Mouse (Mus musculus) heart, adult 2 months (tissue): ENCODE data around the gene Klhdc10. TPM values are rescaled to one million over a fixed set of nuclear protein-coding genes. Genes with fewer than 3 reads are reported as not detected.

Source experiments
- DNase-seq, 2 experiments: peaks; one replicate each; pipeline ENCODE4 v3.0.0; 2021
- H3K27ac ChIP-seq: fragments of 200-600 bp; 2 replicates; pipeline ENCODE4 v1.8.1; 2022
- H3K27me3 ChIP-seq: fragments of 200-500 bp; 2 replicates; pipeline ENCODE4 v1.6.1; 2012; ENCODE audit warnings: mild to moderate bottlenecking, low read length, inconsistent platforms, mixed read lengths; ENCODE audit not compliant: control insufficient read depth, insufficient read depth
- H3K36me3 ChIP-seq: fragments of 200-500 bp; 2 replicates; pipeline ENCODE4 v1.6.1; 2012; ENCODE audit warnings: low read length, inconsistent platforms; ENCODE audit not compliant: control insufficient read depth, insufficient read depth
- H3K4me1 ChIP-seq: fragments of 200-500 bp; 2 replicates; pipeline ENCODE4 v1.6.1; 2011; ENCODE audit warnings: low read length; ENCODE audit not compliant: control insufficient read depth, insufficient read depth
- H3K4me3 ChIP-seq: fragments of 200-600 bp; 2 replicates; pipeline ENCODE4 v1.8.1; 2022
- H3K79me2 ChIP-seq: fragments of 200-500 bp; replicated peaks from 2 replicates; pipeline ENCODE4 v1.6.1; 2012; ENCODE audit warnings: mild to moderate bottlenecking, inconsistent platforms, low read length, moderate library complexity, mixed read lengths; ENCODE audit not compliant: control insufficient read depth, insufficient read depth
- H3K9ac ChIP-seq: fragments of 200-500 bp; 2 replicates; pipeline ENCODE4 v1.6.1; 2012; ENCODE audit warnings: low read depth, mild to moderate bottlenecking, control low read depth, inconsistent platforms, low read length, mixed read lengths
- CTCF ChIP-seq: fragments of 200-600 bp; IDR thresholded peaks from 2 replicates; pipeline ENCODE4 v1.8.1; 2022; ENCODE audit warnings: antibody characterized with exemption, mild to moderate bottlenecking, moderate library complexity
- EP300 ChIP-seq: fragments of 200-500 bp; IDR thresholded peaks from 2 replicates; pipeline ENCODE4 v1.6.1; 2011; ENCODE audit warnings: low read depth, low read length, control low read depth; ENCODE audit not compliant: insufficient read depth
- POLR2A ChIP-seq: fragments of 200-500 bp; IDR thresholded peaks from 2 replicates; pipeline ENCODE4 v1.6.1; 2011; ENCODE audit warnings: mild to moderate bottlenecking, low read depth, low read length, control low read depth; ENCODE audit not compliant: insufficient read depth
- WGBS: fragments of 180-500 bp; shearing (Covaris S2); methylation state at CpG from one replicate; pipeline ENCODE4 v1.1.7; 2018; 5-methylcytosine and 5-hydroxymethylcytosine counted together
- intact Hi-C: fragments of 180-260 bp; cut with DNase I; formaldehyde crosslinking; loops from one replicate; pipeline ENCODE4 v1.15.1; 2025
- polyA plus RNA-seq: library from polyadenylated mRNA; depleted of rRNA; stranded (reverse); fragments of >200 nt; gene quantifications from 2 replicates; pipeline ENCODE4 v1.2.3, GENCODE M21; 2012
- total RNA-seq, 2 experiments: library from RNA; stranded (reverse); gene quantifications; 2 replicates each; pipeline ENCODE4 v1.2.3; 2021

The Klhdc10 gene
- total and polyA plus RNA-seq, 3 experiments = 19.4 to 52.0 (median 47.4) TPM

- DNase-seq = no peak
- no peaks in the 10 kb centered on the region for H3K36me3 ChIP-seq
- no peak for TF ChIP-seq POLR2A
- TF ChIP-seq EP300 = no peak
- no peak for TF ChIP-seq CTCF
- no peaks in the 10 kb centered on the region for H3K27me3 ChIP-seq
- H3K4me1 ChIP-seq = peaks cover 3% of the 10 kb centered on the region
- H3K79me2 ChIP-seq = peaks cover 4% of the 10 kb centered on the region; the same call in 1 of the 2 replicates
- H3K4me3 ChIP-seq = no peak overlapping the region
- H3K27ac ChIP-seq = no peak overlapping the region
- no peak overlapping the region for H3K9ac ChIP-seq
- intact Hi-C loops = loop anchor here (1.0 to 10.0 kb wide), 4 partner anchors 56 to 628 kb away; partner anchors contain the start of gene Copg2
- 43% methylated on average over 5 of the region's 5 CpGs for WGBS
Measured at GRCm38 (mm10) chr6:30404671-30405070, 3.0 kb downstream of the Klhdc10 start.

- Histone ChIP-seq H3K27ac (no peak overlapping the region), H3K27me3 (no peaks in the 10 kb centered on the region), H3K4me3 (no peak overlapping the region), H3K9ac (no peak overlapping the region), H3K4me1 (peaks cover 3% of the 10 kb centered on the region), H3K36me3 (no peaks in the 10 kb centered on the region), H3K79me2 (peaks cover 4% of the 10 kb centered on the region; the same call in 1 of the 2 replicates)
- intact Hi-C loops = loop anchor here (10.0 kb wide), 1 partner anchor 487 kb away; the partner anchor contains the start of gene Copg2
- 91% methylated on average over 3 of the region's 4 CpGs for WGBS
- no peak for DNase-seq
- TF ChIP-seq CTCF (no peak), EP300 (no peak), POLR2A (no peak)
Measured at GRCm38 (mm10) chr6:30408276-30408675, 6.6 kb downstream of the Klhdc10 start.

GRCm38 (mm10) chr6:30409399-30410093 lies 7.9 kb downstream of the Klhdc10 start:
- peaks cover 2% of the 10 kb centered on the region for H3K4me1 ChIP-seq
- H3K79me2 ChIP-seq = peaks cover 4% of the 10 kb centered on the region; the same call in 1 of the 2 replicates
- intact Hi-C loops = loop anchor here (10.0 kb wide), 1 partner anchor 485 kb away; the partner anchor contains the start of gene Copg2
- 93% methylated on average over 7 of the region's 7 CpGs for WGBS
- H3K27me3 ChIP-seq = no peaks in the 10 kb centered on the region
- no peak for DNase-seq
- no peak for TF ChIP-seq CTCF
- no peak for TF ChIP-seq POLR2A
- no peak for TF ChIP-seq EP300
- H3K9ac ChIP-seq = no peak overlapping the region
- H3K36me3 ChIP-seq = no peaks in the 10 kb centered on the region
- no peak overlapping the region for H3K4me3 ChIP-seq
- peak overlapping the region; percentile 27 for H3K27ac ChIP-seq

- H3K36me3 ChIP-seq = no peaks in the 10 kb centered on the region
- WGBS = 70% methylated on average over 4 of the region's 4 CpGs
- intact Hi-C loops = no loop called here
- no peak for TF ChIP-seq CTCF
- TF ChIP-seq EP300 = no peak
- TF ChIP-seq POLR2A = no peak
- H3K9ac ChIP-seq = no peak overlapping the region
- no peaks in the 10 kb centered on the region; the same call in none of the 2 replicates for H3K4me1 ChIP-seq
- H3K27ac ChIP-seq = no peak overlapping the region
- H3K79me2 ChIP-seq = peaks cover 6% of the 10 kb centered on the region; the same call in 1 of the 2 replicates
- H3K4me3 ChIP-seq = no peak overlapping the region
- H3K27me3 ChIP-seq = no peaks in the 10 kb centered on the region
- no peak for DNase-seq
Measured at GRCm38 (mm10) chr6:30411311-30411710, 9.6 kb downstream of the Klhdc10 start.

- Histone ChIP-seq H3K4me1 (no peaks in the 10 kb centered on the region), H3K27ac (no peak overlapping the region), H3K27me3 (no peaks in the 10 kb centered on the region), H3K9ac (no peak overlapping the region), H3K4me3 (no peak overlapping the region), H3K36me3 (no peaks in the 10 kb centered on the region), H3K79me2 (peaks cover 4% of the 10 kb centered on the region)
- 83% methylated on average over 2 of the region's 2 CpGs for WGBS
- intact Hi-C loops = no loop called here
- DNase-seq = no peak
- TF ChIP-seq CTCF (no peak), POLR2A (no peak), EP300 (no peak)
Measured at GRCm38 (mm10) chr6:30416126-30416525, 14.5 kb downstream of the Klhdc10 start.

GRCm38 (mm10) chr6:30416801-30417200 lies 15.1 kb downstream of the Klhdc10 start:
- H3K27ac ChIP-seq = no peak overlapping the region
- 54% methylated on average over 7 of the region's 7 CpGs for WGBS

More at GRCm38 (mm10) chr6:30416801-30417200, 15.1 kb downstream of the Klhdc10 start:
- no peak for DNase-seq
- Histone ChIP-seq H3K36me3 (no peaks in the 10 kb centered on the region), H3K4me1 (no peaks in the 10 kb centered on the region), H3K79me2 (peaks cover 6% of the 10 kb centered on the region), H3K9ac (no peak overlapping the region), H3K4me3 (no peak overlapping the region), H3K27me3 (no peaks in the 10 kb centered on the region)
- intact Hi-C loops = no loop called here
- TF ChIP-seq POLR2A (no peak), EP300 (no peak), CTCF (no peak)
